ENCODE assay signal across 9 mouse cellular contexts in the genomic region with DNA sequence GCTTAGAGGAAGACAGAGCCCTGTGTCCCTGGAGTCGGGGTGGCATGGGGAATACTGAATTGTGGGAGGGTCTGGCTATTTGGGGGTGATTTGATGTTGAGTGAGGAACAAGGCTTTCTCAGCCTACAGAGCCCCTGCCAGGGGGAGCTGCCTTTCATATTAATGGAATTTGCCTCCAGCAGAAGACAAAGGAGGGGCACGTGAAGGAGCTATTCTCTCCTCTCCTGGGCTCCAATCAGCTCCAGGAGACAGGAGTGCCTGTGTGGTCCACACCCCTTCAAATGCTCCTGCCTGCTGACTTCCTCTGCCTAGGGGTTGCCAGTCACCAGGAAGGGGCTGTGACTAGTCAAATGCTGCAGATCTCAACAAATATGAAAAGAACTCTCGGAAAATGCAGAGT.
DNase-seq lines count a peak whose midpoint lies in the region; ATAC-seq and TF ChIP-seq lines count a peak whose summit lies in the region.
"Had no signal": no experiment of that assay in that cellular context is flagged by ENCODE, and none has a peak within 500 bp of the region (broad histone marks: within the 10 kb centered on the region; RNA-seq: fewer than 3 reads in every experiment).

No protein-coding gene starts in this region.

- no peaks in the 10 kb centered on the region for H3K9me3 ChIP-seq in lung, embryonic 14.5 days (ENCODE audit: low read depth, low read length)
- H3K9me3 ChIP-seq in forebrain, embryonic 16.5 days (ENCODE audit: control insufficient read depth, low read length), result no peaks in the 10 kb centered on the region
- no peaks in the 10 kb centered on the region for H3K9me3 ChIP-seq in limb, embryonic 12.5 days
- H3K9me3 ChIP-seq in stomach, embryonic 14.5 days (ENCODE audit: control insufficient read depth, low read depth, low read length), result no peaks in the 10 kb centered on the region

- H3K27me3 ChIP-seq in lung, embryonic 14.5 days (ENCODE audit: insufficient read depth, low read length), result no peaks in the 10 kb centered on the region
- H3K27me3 ChIP-seq in forebrain, embryonic 16.5 days (replicated peaks; ENCODE audit: control insufficient read depth, insufficient read depth, low read length), result no peaks in the 10 kb centered on the region
- H3K27me3 ChIP-seq in limb, embryonic 12.5 days, result peaks cover 11% of the 10 kb centered on the region; the same call in 1 of the 2 replicates
- H3K27me3 ChIP-seq in stomach, embryonic 14.5 days (ENCODE audit: control insufficient read depth, insufficient read depth, low read length), result no peaks in the 10 kb centered on the region

- peak; percentile 37 for DNase-seq in lung, embryonic 14.5 days
- no peak for DNase-seq in lung, adult 2 months
- no peak for DNase-seq in right cerebral cortex, postnatal 36 days (ENCODE audit: low spot score in 2 of 2)
- DNase-seq in spleen, postnatal 4 days (ENCODE audit: low spot score in 2 of 2), result no peak
- DNase-seq in spleen, postnatal 10 days (ENCODE audit: low spot score in 2 of 2), result no peak

- H3K4me2 ChIP-seq in lung, embryonic 14.5 days, result peak overlapping the region; percentile 52
- peak overlapping the region; percentile 47 for H3K4me2 ChIP-seq in forebrain, embryonic 16.5 days (ENCODE audit: low read length)
- peak overlapping the region; percentile 62 for H3K4me2 ChIP-seq in limb, embryonic 12.5 days
- H3K4me2 ChIP-seq in stomach, embryonic 14.5 days (replicated peaks; ENCODE audit: low read depth, low read length), result peak overlapping the region; percentile 17

- no peak overlapping the region for H3K27ac ChIP-seq in lung, embryonic 14.5 days (ENCODE audit: low read depth)
- no peak overlapping the region for H3K27ac ChIP-seq in forebrain, embryonic 16.5 days (ENCODE audit: low read length)
- peak overlapping the region; percentile 77 for H3K27ac ChIP-seq in limb, embryonic 12.5 days
- no peak overlapping the region for H3K27ac ChIP-seq in stomach, embryonic 14.5 days (ENCODE audit: low read length)

- 19% methylated on average over 3 of the region's 3 CpGs for WGBS in lung, embryonic 14.5 days
- 19% methylated on average over 3 of the region's 3 CpGs for WGBS in lung, adult 2 months
- 2% methylated on average over 3 of the region's 3 CpGs for WGBS in forebrain, embryonic 16.5 days
- 13% methylated on average over 3 of the region's 3 CpGs for WGBS in limb, embryonic 12.5 days
- WGBS in stomach, embryonic 14.5 days, result 15% methylated on average over 3 of the region's 3 CpGs

- peak overlapping the region; percentile 20; the same call in 1 of the 2 replicates for H3K4me3 ChIP-seq in lung, embryonic 14.5 days (ENCODE audit: low read depth, low read length)
- no peak overlapping the region for H3K4me3 ChIP-seq in lung, adult 2 months (replicated peaks; ENCODE audit: extremely low read depth, low read depth, low read length)
- peak overlapping the region; percentile 13; the same call in 1 of the 2 replicates for H3K4me3 ChIP-seq in forebrain, embryonic 16.5 days (replicated peaks; ENCODE audit: low read length)
- H3K4me3 ChIP-seq in limb, embryonic 12.5 days (replicated peaks), result peak overlapping the region; percentile 26
- 0 out of 2 replicates have a peak overlapping the region, but pooled peaks have one; percentile 11 for H3K4me3 ChIP-seq in stomach, embryonic 14.5 days (ENCODE audit: low read depth, low read length)

- no peak for TF ChIP-seq POLR2A in lung, adult 2 months (IDR thresholded peaks at IDR 0.05; ENCODE audit: borderline replicate concordance, extremely low read depth, low read depth, low read length)

- no peak overlapping the region for H3K9ac ChIP-seq in lung, embryonic 14.5 days
- H3K9ac ChIP-seq in forebrain, embryonic 16.5 days (replicated peaks; ENCODE audit: low read depth, low read length), result peak overlapping the region; percentile 14; the same call in 1 of the 2 replicates
- no peak overlapping the region; the same call in 1 of the 2 replicates for H3K9ac ChIP-seq in limb, embryonic 12.5 days (replicated peaks)
- H3K9ac ChIP-seq in stomach, embryonic 14.5 days (replicated peaks; ENCODE audit: low read depth, low read length), result no peak overlapping the region

- no peaks in the 10 kb centered on the region for H3K36me3 ChIP-seq in lung, embryonic 14.5 days (ENCODE audit: insufficient read depth)
- no peaks in the 10 kb centered on the region for H3K36me3 ChIP-seq in forebrain, embryonic 16.5 days (ENCODE audit: control insufficient read depth, insufficient read depth)
- no peaks in the 10 kb centered on the region for H3K36me3 ChIP-seq in limb, embryonic 12.5 days
- H3K36me3 ChIP-seq in stomach, embryonic 14.5 days (ENCODE audit: control insufficient read depth, insufficient read depth, low read length), result no peaks in the 10 kb centered on the region

- H3K4me1 ChIP-seq in lung, embryonic 14.5 days (ENCODE audit: insufficient read depth), result 0 out of 2 replicates have a peak, but pooled peaks cover 2% of the 10 kb centered on the region
- peaks cover 3% of the 10 kb centered on the region; the same call in 1 of the 2 replicates for H3K4me1 ChIP-seq in lung, adult 2 months (ENCODE audit: control insufficient read depth, insufficient read depth, low read length)
- H3K4me1 ChIP-seq in forebrain, embryonic 16.5 days (replicated peaks; ENCODE audit: control insufficient read depth, insufficient read depth, low read length), result peaks cover 12% of the 10 kb centered on the region
- H3K4me1 ChIP-seq in limb, embryonic 12.5 days (replicated peaks), result peaks cover 20% of the 10 kb centered on the region
- H3K4me1 ChIP-seq in stomach, embryonic 14.5 days (ENCODE audit: control insufficient read depth, insufficient read depth, low read length), result 0 out of 2 replicates have a peak, but pooled peaks cover 3% of the 10 kb centered on the region

- ATAC-seq in lung, embryonic 14.5 days (ENCODE audit: insufficient read depth), result peak; percentile 87
- ATAC-seq in forebrain, embryonic 16.5 days, result peak; percentile 78
- ATAC-seq in limb, embryonic 12.5 days (ENCODE audit: insufficient number of reproducible peaks, insufficient read depth, low FRiP score, low TSS enrichment, low read depth), result peak; percentile 75; the same call in 1 of the 2 replicates
- ATAC-seq in stomach, embryonic 14.5 days (ENCODE audit: insufficient number of reproducible peaks, insufficient read depth, low FRiP score, low read depth), result peak; percentile 49; the same call in 1 of the 2 replicates
- ATAC-seq: Patski had no signal

- TF ChIP-seq CTCF in lung, embryonic 14.5 days (IDR thresholded peaks at IDR 0.05; ENCODE audit: low read depth), result no peak
- no peak for TF ChIP-seq CTCF in lung, adult 2 months (IDR thresholded peaks at IDR 0.05; ENCODE audit: insufficient read depth, low read length)
